Mouse (Mus musculus): ENCODE results near the gene 9230104L09Rik. TPM values are rescaled to one million over a fixed set of nuclear protein-coding genes. Genes with fewer than 3 reads are reported as not detected.

The 9230104L09Rik gene
- polyA plus RNA-seq (2014; fragmentation: Nextera tagmentation; extraction: Ambion mirVana) = not detected in 2 replicates

GRCm38 (mm10) chr2:148864966-148865365, at the start of gene 9230104L09Rik:
TSS of gene 9230104L09Rik (minus strand) at chr2:148865038.
- 73% methylated on average over 2 of the region's 2 CpGs for WGBS
- DNase-seq (ENCODE audit: low spot score) (no peak), ATAC-seq (ENCODE audit: insufficient read depth, low FRiP score, low TSS enrichment) (no peak)
- H3K4me2 ChIP-seq (ENCODE audit: low read depth) = no peak within 1 kb of the TSS
- no peak within 1 kb of the TSS for H3K4me3 ChIP-seq (ENCODE audit: low read depth, low read length)
- H3K9ac ChIP-seq (ENCODE audit: low read length) = no peak within 1 kb of the TSS
- no peaks in the 10 kb centered on the region for H3K36me3 ChIP-seq (ENCODE audit: control insufficient read depth, insufficient read depth, low read length)
- no peaks in the 10 kb centered on the region for H3K9me3 ChIP-seq (ENCODE audit: control insufficient read depth, low read length)
- H3K4me1 ChIP-seq (ENCODE audit: control insufficient read depth, insufficient read depth, low read length) = no peaks in the 10 kb centered on the region
- no peaks in the 10 kb centered on the region for H3K27me3 ChIP-seq (ENCODE audit: control insufficient read depth, insufficient read depth, low read length)
- H3K27ac ChIP-seq (ENCODE audit: low read depth, low read length) = no peak within 1 kb of the TSS

- H3K36me3 ChIP-seq (ENCODE audit: control insufficient read depth, insufficient read depth, low read length) = no peaks in the 10 kb centered on the region
- H3K9ac ChIP-seq (ENCODE audit: low read length) = no peak overlapping the region
- H3K4me3 ChIP-seq (ENCODE audit: low read depth, low read length) = no peak overlapping the region
- H3K4me1 ChIP-seq (ENCODE audit: control insufficient read depth, insufficient read depth, low read length) = no peaks in the 10 kb centered on the region
- no peak overlapping the region for H3K4me2 ChIP-seq (ENCODE audit: low read depth)
- no peaks in the 10 kb centered on the region for H3K9me3 ChIP-seq (ENCODE audit: control insufficient read depth, low read length)
- DNase-seq (ENCODE audit: low spot score) (peak; percentile 67), ATAC-seq (ENCODE audit: insufficient read depth, low FRiP score, low TSS enrichment) (peak; percentile 82)
- H3K27me3 ChIP-seq (ENCODE audit: control insufficient read depth, insufficient read depth, low read length) = no peaks in the 10 kb centered on the region
- H3K27ac ChIP-seq (ENCODE audit: low read depth, low read length) = no peak overlapping the region
- 11% methylated on average over 5 of the region's 5 CpGs for WGBS
Observed at GRCm38 (mm10) chr2:148902286-148902685, 37.4 kb upstream of the 9230104L09Rik start.

- no peak overlapping the region for H3K4me3 ChIP-seq (ENCODE audit: low read depth, low read length)
- DNase-seq (ENCODE audit: low spot score) (no peak), ATAC-seq (ENCODE audit: insufficient read depth, low FRiP score, low TSS enrichment) (no peak)
- no peak overlapping the region for H3K4me2 ChIP-seq (ENCODE audit: low read depth)
- WGBS = 69% methylated on average over 4 of the region's 4 CpGs
- no peak overlapping the region for H3K27ac ChIP-seq (ENCODE audit: low read depth, low read length)
- H3K9ac ChIP-seq (ENCODE audit: low read length) = no peak overlapping the region
- H3K36me3 ChIP-seq (ENCODE audit: control insufficient read depth, insufficient read depth, low read length) = no peaks in the 10 kb centered on the region
- H3K27me3 ChIP-seq (ENCODE audit: control insufficient read depth, insufficient read depth, low read length) = no peaks in the 10 kb centered on the region
- H3K9me3 ChIP-seq (ENCODE audit: control insufficient read depth, low read length) = no peaks in the 10 kb centered on the region
- H3K4me1 ChIP-seq (ENCODE audit: control insufficient read depth, insufficient read depth, low read length) = no peaks in the 10 kb centered on the region
Observed at GRCm38 (mm10) chr2:148900305-148900704, 35.5 kb upstream of the 9230104L09Rik start.

- H3K4me3 ChIP-seq (ENCODE audit: low read depth, low read length) = no peak overlapping the region
- H3K4me2 ChIP-seq (ENCODE audit: low read depth) = no peak overlapping the region
- WGBS = 71% methylated on average over 1 of the region's 1 CpGs
- no peaks in the 10 kb centered on the region for H3K9me3 ChIP-seq (ENCODE audit: control insufficient read depth, low read length)
- H3K27me3 ChIP-seq (ENCODE audit: control insufficient read depth, insufficient read depth, low read length) = no peaks in the 10 kb centered on the region
- ATAC-seq (ENCODE audit: insufficient read depth, low FRiP score, low TSS enrichment) (no peak), DNase-seq (ENCODE audit: low spot score) (no peak)
- H3K9ac ChIP-seq (ENCODE audit: low read length) = no peak overlapping the region
- H3K27ac ChIP-seq (ENCODE audit: low read depth, low read length) = no peak overlapping the region
- H3K36me3 ChIP-seq (ENCODE audit: control insufficient read depth, insufficient read depth, low read length) = no peaks in the 10 kb centered on the region
- H3K4me1 ChIP-seq (ENCODE audit: control insufficient read depth, insufficient read depth, low read length) = no peaks in the 10 kb centered on the region
Observed at GRCm38 (mm10) chr2:148896219-148896618, 31.4 kb upstream of the 9230104L09Rik start.

GRCm38 (mm10) chr2:148893107-148893506, 28.3 kb upstream of the 9230104L09Rik start:
- Histone ChIP-seq H3K9ac (ENCODE audit: low read length) (no peak overlapping the region), H3K9me3 (ENCODE audit: control insufficient read depth, low read length) (no peaks in the 10 kb centered on the region), H3K27me3 (ENCODE audit: control insufficient read depth, insufficient read depth, low read length) (no peaks in the 10 kb centered on the region), H3K27ac (ENCODE audit: low read depth, low read length) (no peak overlapping the region), H3K36me3 (ENCODE audit: control insufficient read depth, insufficient read depth, low read length) (no peaks in the 10 kb centered on the region), H3K4me1 (ENCODE audit: control insufficient read depth, insufficient read depth, low read length) (no peaks in the 10 kb centered on the region), H3K4me3 (ENCODE audit: low read depth, low read length) (no peak overlapping the region), H3K4me2 (ENCODE audit: low read depth) (no peak overlapping the region)
- DNase-seq (ENCODE audit: low spot score) = no peak
- ATAC-seq (ENCODE audit: insufficient read depth, low FRiP score, low TSS enrichment) = no peak

GRCm38 (mm10) chr2:148890021-148890851, 25.4 kb upstream of the 9230104L09Rik start:
- no peaks in the 10 kb centered on the region for H3K27me3 ChIP-seq (ENCODE audit: control insufficient read depth, insufficient read depth, low read length)
- H3K9me3 ChIP-seq (ENCODE audit: control insufficient read depth, low read length) = no peaks in the 10 kb centered on the region
- no peaks in the 10 kb centered on the region for H3K36me3 ChIP-seq (ENCODE audit: control insufficient read depth, insufficient read depth, low read length)
- peak; percentile 77; the same call in 1 of the 2 replicates for ATAC-seq (ENCODE audit: insufficient read depth, low FRiP score, low TSS enrichment)
- 60% methylated on average over 5 of the region's 5 CpGs for WGBS
- H3K27ac ChIP-seq (ENCODE audit: low read depth, low read length) = no peak overlapping the region
- H3K9ac ChIP-seq (ENCODE audit: low read length) = no peak overlapping the region
- no peak overlapping the region for H3K4me3 ChIP-seq (ENCODE audit: low read depth, low read length)
- no peak overlapping the region for H3K4me2 ChIP-seq (ENCODE audit: low read depth)
- peak; percentile 18 for DNase-seq (ENCODE audit: low spot score)
- no peaks in the 10 kb centered on the region for H3K4me1 ChIP-seq (ENCODE audit: control insufficient read depth, insufficient read depth, low read length)

GRCm38 (mm10) chr2:148889331-148890010, 24.6 kb upstream of the 9230104L09Rik start:
- H3K4me2 ChIP-seq (ENCODE audit: low read depth) = no peak overlapping the region
- H3K9me3 ChIP-seq (ENCODE audit: control insufficient read depth, low read length) = no peaks in the 10 kb centered on the region
- no peaks in the 10 kb centered on the region for H3K27me3 ChIP-seq (ENCODE audit: control insufficient read depth, insufficient read depth, low read length)
- ATAC-seq (ENCODE audit: insufficient read depth, low FRiP score, low TSS enrichment) (peak; percentile 76), DNase-seq (ENCODE audit: low spot score) (no peak)
- H3K4me3 ChIP-seq (ENCODE audit: low read depth, low read length) = no peak overlapping the region
- no peaks in the 10 kb centered on the region for H3K4me1 ChIP-seq (ENCODE audit: control insufficient read depth, insufficient read depth, low read length)
- 75% methylated on average over 3 of the region's 3 CpGs for WGBS
- no peak overlapping the region for H3K9ac ChIP-seq (ENCODE audit: low read length)
- no peaks in the 10 kb centered on the region for H3K36me3 ChIP-seq (ENCODE audit: control insufficient read depth, insufficient read depth, low read length)
- no peak overlapping the region for H3K27ac ChIP-seq (ENCODE audit: low read depth, low read length)

GRCm38 (mm10) chr2:148888872-148889271, 24.0 kb upstream of the 9230104L09Rik start:
- WGBS = 87% methylated on average over 3 of the region's 3 CpGs
- Histone ChIP-seq H3K36me3 (ENCODE audit: control insufficient read depth, insufficient read depth, low read length) (no peaks in the 10 kb centered on the region), H3K4me2 (ENCODE audit: low read depth) (no peak overlapping the region), H3K9me3 (ENCODE audit: control insufficient read depth, low read length) (no peaks in the 10 kb centered on the region), H3K27ac (ENCODE audit: low read depth, low read length) (no peak overlapping the region), H3K4me3 (ENCODE audit: low read depth, low read length) (no peak overlapping the region), H3K4me1 (ENCODE audit: control insufficient read depth, insufficient read depth, low read length) (no peaks in the 10 kb centered on the region), H3K27me3 (ENCODE audit: control insufficient read depth, insufficient read depth, low read length) (no peaks in the 10 kb centered on the region), H3K9ac (ENCODE audit: low read length) (no peak overlapping the region)
- ATAC-seq (ENCODE audit: insufficient read depth, low FRiP score, low TSS enrichment) = no peak
- no peak for DNase-seq (ENCODE audit: low spot score)

- ATAC-seq (ENCODE audit: insufficient read depth, low FRiP score, low TSS enrichment) (no peak), DNase-seq (ENCODE audit: low spot score) (no peak)
- no peak overlapping the region for H3K27ac ChIP-seq (ENCODE audit: low read depth, low read length)
- no peaks in the 10 kb centered on the region for H3K27me3 ChIP-seq (ENCODE audit: control insufficient read depth, insufficient read depth, low read length)
- no peaks in the 10 kb centered on the region for H3K4me1 ChIP-seq (ENCODE audit: control insufficient read depth, insufficient read depth, low read length)
- no peaks in the 10 kb centered on the region for H3K36me3 ChIP-seq (ENCODE audit: control insufficient read depth, insufficient read depth, low read length)
- H3K4me2 ChIP-seq (ENCODE audit: low read depth) = no peak overlapping the region
- no peaks in the 10 kb centered on the region for H3K9me3 ChIP-seq (ENCODE audit: control insufficient read depth, low read length)
- no peak overlapping the region for H3K9ac ChIP-seq (ENCODE audit: low read length)
- H3K4me3 ChIP-seq (ENCODE audit: low read depth, low read length) = no peak overlapping the region
Observed at GRCm38 (mm10) chr2:148884738-148885137, 19.9 kb upstream of the 9230104L09Rik start.

All from neural tube, embryonic 11.5 days (tissue).